Mouse (Mus musculus): ENCODE results near the gene Lypd6b. TPM values are rescaled to one million over a fixed set of nuclear protein-coding genes. Genes with fewer than 3 reads are reported as not detected.

Lypd6b gene
- total RNA-seq, 4 experiments from 2014 or later, result 9.0 to 10.3 (median 9.7) TPM

GRCm38 (mm10) chr2:49868116-49868858, 80.8 kb downstream of the Lypd6b start:
- no peak for DNase-seq (ENCODE audit: low spot score in 2 of 2)

DNA sequence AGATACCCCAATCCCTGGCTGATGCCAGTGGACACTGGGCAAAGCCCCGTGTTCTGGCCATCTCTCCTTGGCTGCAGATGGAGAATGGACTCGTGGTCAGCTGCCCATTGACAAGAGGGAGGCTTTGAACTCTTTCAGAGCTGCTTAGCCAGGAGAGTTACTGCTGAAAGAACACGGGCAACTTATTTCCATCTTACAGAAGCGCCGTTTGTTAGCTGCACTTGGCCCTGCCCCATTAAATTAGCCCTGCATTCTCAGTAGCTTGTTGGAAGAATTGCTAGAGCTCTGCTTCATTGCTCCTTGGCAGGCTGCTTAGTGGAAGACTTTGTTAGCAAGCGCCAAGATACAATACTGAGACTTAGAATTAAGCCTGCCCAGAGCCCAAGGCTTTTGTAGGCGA, 81.6 kb downstream of the Lypd6b start:
- peak in 1 of 2 experiments; percentile 65 for DNase-seq (ENCODE audit: low spot score in 2 of 2)

GRCm38 (mm10) chr2:49869782-49870514, 82.5 kb downstream of the Lypd6b start:
- DNase-seq (ENCODE audit: low spot score in 2 of 2), result no peak

- no peak for DNase-seq (ENCODE audit: low spot score in 2 of 2)
Observed at GRCm38 (mm10) chr2:49871012-49871411, 83.5 kb downstream of the Lypd6b start.

DNA sequence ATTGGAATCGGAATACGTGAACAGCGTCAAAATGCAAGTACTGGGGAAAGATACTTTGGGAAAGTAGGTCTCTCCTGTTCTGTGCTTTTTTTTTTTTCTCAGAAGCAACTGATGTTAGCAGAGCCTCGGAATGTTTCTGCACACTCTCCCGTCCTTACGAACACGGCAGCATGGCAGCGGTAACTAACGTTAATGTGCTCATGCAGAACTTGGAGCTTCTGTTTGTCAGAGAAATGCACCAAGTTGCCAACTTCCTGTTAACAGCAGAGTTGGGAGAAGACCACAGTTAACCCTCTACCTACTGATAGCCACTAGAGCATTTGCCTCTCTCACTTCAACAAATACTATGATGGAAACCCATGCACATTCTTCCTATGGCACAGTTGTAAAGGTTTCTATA, 93.0 kb downstream of the Lypd6b start:
- DNase-seq (ENCODE audit: low spot score in 2 of 2), result no peak

DNA sequence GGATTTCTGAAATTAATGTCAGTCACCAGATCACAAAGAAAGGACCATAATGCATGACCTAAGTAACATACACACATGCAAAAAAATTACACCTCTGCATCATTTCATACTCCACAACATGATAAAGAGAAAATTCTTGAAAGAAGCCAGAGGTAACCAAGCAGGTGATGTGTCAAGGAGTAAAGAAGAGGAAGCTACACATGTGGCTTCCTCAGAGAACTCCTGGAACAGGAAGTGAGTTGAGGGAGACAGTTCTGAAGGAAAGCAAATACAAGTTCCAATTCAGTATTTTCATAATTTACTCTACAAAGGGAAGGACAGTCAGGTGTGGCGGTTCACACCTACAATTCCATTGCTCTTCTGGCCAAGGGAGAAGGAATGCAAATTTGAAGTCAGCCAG, 93.5 kb downstream of the Lypd6b start:
- no peak for DNase-seq (ENCODE audit: low spot score in 2 of 2)

GRCm38 (mm10) chr2:49882461-49882860, 95.0 kb downstream of the Lypd6b start:
- no peak for DNase-seq (ENCODE audit: low spot score in 2 of 2)

- DNase-seq (ENCODE audit: low spot score in 2 of 2), result no peak
Observed at GRCm38 (mm10) chr2:49883990-49884389, 96.5 kb downstream of the Lypd6b start.

GRCm38 (mm10) chr2:49886209-49886608, 98.7 kb downstream of the Lypd6b start:
- no peak for DNase-seq (ENCODE audit: low spot score in 2 of 2)

DNA sequence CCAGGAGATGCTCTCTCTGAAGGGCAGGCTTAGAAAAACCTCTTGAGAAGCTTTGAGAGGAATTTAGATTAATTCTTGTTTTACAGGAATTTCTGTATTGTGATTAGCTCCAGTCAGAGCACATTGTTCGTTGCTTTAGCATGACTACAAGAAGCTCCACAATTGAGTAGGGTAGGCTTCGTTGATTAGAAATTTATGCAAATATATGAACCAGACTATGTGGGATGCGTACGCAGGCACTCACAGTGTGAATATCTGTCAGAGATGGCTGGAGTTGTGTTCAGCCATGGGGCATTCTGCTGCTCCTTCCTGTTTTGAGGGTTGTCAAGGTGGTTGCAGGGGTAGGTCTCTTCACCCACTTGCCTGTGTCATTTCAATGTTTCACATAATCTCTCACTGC, 100.9 kb downstream of the Lypd6b start:
- DNase-seq (ENCODE audit: low spot score in 2 of 2), result no peak

GRCm38 (mm10) chr2:49890727-49891126, 103.2 kb downstream of the Lypd6b start:
- no peak for DNase-seq (ENCODE audit: low spot score in 2 of 2)

GRCm38 (mm10) chr2:49909838-49910407, 122.4 kb downstream of the Lypd6b start:
- DNase-seq (ENCODE audit: low spot score in 2 of 2), result no peak

DNA sequence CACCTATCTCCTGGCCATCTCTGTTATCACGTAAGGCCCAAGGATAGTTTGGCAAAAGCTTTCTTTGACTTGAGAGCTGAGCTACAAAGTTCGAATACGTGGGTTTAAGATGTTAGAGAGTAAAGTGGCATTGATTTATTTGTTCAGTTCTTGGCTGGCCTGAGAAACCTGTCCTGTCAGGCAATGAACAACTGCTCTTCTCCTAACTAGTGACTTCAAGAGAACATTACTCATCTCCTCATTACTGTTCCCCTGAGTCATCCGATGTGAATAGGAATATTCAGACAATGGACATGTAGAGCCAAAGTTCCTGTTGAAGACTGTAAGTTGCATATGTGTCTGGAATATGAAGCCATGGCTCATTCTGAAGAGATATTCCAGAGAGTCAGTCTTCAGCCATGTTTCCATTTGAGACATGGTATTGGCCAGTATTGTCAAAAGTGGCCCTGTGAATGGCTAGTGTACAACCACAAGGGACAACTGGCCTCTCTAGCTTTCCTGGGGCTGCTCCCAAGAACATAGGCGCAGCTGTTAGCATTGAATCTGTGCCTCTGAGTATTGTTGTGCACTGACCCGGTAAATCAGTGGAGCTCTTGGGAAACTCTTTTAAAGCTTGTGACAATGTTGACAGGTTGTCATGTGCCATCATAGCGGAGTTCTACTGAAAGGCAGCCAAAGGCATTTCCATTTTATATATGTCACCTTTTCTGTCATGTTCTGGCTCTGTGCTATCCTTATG, 124.0 kb downstream of the Lypd6b start:
- no peak for DNase-seq (ENCODE audit: low spot score in 2 of 2)

- no peak for DNase-seq (ENCODE audit: low spot score in 2 of 2)
Observed at GRCm38 (mm10) chr2:49912261-49912895, 124.9 kb downstream of the Lypd6b start.

GRCm38 (mm10) chr2:49917489-49917888, 130.0 kb downstream of the Lypd6b start:
- DNase-seq (ENCODE audit: low spot score in 2 of 2), result no peak

- DNase-seq (ENCODE audit: low spot score in 2 of 2), result no peak
Observed at GRCm38 (mm10) chr2:49918132-49918531, 130.6 kb downstream of the Lypd6b start.

- DNase-seq (ENCODE audit: low spot score in 2 of 2), result no peak
Observed at GRCm38 (mm10) chr2:49918692-49919091, 131.2 kb downstream of the Lypd6b start.

- DNase-seq (ENCODE audit: low spot score in 2 of 2), result no peak
Observed at GRCm38 (mm10) chr2:49921948-49922347, 134.5 kb downstream of the Lypd6b start.

DNA sequence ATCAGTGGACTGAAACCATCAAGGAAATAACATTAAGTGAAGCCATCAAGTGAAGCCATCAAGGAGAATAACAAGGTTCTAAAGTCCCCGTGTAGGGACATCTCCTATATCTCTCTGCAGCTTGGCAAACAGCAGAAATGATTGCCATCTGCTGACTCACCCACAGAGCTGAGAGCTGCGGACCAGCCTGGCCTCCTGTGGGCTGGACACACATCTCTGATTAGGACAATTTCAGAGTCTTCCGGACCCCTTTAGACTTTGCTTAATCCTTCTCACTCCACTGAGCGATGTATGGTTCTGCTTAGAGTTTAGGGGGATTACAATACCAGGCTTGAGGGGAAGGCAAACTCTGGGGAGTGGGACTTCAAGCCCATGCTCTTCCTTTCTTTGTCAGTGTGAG, 135.3 kb downstream of the Lypd6b start:
- DNase-seq (ENCODE audit: low spot score in 2 of 2), result no peak

DNA sequence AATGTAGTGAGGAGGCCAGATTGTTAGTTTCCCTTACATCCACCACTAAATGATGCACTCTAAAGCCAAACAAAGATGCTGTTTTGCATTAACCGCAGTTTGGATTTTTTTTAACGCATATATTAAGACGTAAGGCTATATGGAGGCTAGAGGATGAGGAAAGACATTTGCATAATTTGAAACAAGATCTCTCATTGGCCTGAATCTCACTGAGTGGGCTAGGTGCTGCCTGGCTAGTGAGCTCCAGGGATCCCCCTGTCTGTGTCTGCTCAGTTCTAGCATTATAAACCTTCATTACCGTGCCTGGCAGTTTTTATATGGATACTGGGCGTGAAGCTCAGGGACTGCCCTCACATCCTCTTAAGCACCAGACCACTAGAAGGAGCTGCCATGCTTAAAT, 138.7 kb downstream of the Lypd6b start:
- DNase-seq (ENCODE audit: low spot score in 2 of 2), result no peak

DNA sequence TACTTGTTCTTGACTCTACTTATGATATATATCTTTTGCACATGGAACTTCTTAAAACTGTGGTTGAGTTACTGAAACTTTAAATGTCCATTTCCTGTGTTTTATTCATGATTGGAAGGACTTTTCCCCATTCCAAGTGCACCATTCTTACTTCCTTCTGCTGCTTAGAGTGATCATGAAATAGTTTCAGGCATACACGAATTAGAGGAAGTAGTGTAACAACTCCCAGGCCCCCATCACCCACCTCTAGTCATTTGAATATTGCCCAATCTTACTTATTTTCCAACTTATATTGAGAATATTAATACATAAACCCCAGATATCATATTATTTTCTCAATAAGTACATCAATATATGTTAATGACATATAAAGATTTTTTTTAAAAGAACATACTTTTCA, 139.9 kb downstream of the Lypd6b start:
- DNase-seq (ENCODE audit: low spot score in 2 of 2), result no peak
